Mouse (Mus musculus): ENCODE measurements at regions not wholly inside any gene's neighbourhood (a gene's known extent, or its start where the extent isn't known, plus 50 kb on each side); places are given as distances from the start of the nearest gene placed in this dataset.
"Not testable (repeated sequence)": the region's sequence is repeated elsewhere in the genome, so short reads cannot be mapped to it uniquely, and the experiment has no call there.

DNA sequence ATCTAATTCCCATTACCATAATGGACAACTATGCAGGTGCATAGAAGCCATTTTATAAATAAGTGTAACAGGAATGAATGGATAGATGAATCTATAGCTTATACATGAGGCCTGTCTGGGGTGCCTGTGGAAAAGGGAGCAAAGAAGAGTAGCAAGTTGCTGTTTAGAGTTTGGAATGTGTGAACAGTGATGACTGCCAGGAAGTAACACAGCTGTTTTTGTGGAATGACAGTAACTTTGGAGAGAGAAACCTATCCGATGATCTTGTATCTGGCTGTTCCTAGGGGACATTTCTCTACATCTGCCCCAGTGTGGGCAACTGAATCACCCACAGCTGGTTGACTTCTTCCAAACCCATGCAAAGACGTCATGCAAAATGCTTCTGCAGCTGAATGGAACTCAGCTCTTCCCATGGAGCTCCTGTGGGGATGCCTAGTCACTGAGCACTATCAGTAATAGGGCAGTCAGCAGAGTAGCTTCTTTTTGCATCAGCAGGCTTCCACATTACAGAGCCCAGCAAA, 192.4 kb downstream of the Osr1 start:
- H3K27me3 ChIP-seq; H3K27ac ChIP-seq; H3K4me1 ChIP-seq; H3K4me3 ChIP-seq (replicated peaks); H3K36me3 ChIP-seq (replicated peaks); H3K4me2 ChIP-seq; H3K9me3 ChIP-seq; ATAC-seq (ENCODE audit: low FRiP score); H3K9ac ChIP-seq: not testable (repeated sequence)
- 62% methylated on average over 2 of the region's 2 CpGs for WGBS

DNA sequence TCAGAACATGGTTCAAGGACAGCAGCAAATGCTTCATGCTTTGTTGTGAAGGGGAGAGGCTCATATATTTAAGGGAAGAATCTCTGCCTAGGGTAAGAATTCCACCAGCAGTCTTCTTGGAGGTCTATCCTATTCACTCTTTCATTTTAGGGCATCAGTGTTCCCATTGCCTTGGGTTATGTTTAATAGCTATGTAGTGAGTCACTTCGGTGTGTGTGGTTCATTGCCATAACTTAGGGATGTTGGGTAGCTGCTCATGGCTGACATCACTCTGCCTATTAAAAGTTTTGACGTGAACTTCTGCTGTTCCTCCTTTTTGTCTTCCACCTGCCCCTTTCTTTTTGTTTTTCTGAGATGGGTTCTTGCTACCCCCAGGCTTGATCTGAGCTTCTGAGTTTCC, 192.9 kb downstream of the Osr1 start:
- Histone ChIP-seq H3K4me1 (no peaks in the 10 kb centered on the region), H3K36me3 (replicated peaks) (no peaks in the 10 kb centered on the region), H3K27me3 (no peaks in the 10 kb centered on the region), H3K9me3 (no peaks in the 10 kb centered on the region), H3K4me2 (no peak overlapping the region), H3K9ac (no peak overlapping the region), H3K4me3 (replicated peaks) (no peak overlapping the region), H3K27ac (no peak overlapping the region)
- no peak for ATAC-seq (ENCODE audit: low FRiP score)
- 89% methylated on average over 2 of the region's 2 CpGs for WGBS

DNA sequence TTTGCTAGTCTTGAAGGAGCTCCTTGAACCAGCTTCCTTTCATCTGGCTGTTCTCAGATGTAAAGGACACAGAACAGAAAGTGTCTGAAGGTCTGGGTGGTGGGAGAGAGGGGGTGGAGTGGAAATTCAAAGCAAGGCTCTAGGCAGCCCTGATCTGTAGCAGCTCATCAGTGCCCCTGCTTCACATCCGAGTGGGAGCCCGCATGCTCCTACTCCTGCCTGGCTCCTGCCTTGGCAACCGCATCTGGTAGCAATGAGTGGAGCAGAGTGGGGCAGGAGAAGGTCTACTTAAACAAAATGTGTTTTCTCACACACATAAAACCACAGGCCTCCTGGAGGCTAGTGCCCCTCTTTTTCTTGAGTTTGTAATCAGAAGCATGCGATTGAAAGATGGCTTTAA, 201.0 kb downstream of the Osr1 start:
- no peaks in the 10 kb centered on the region for H3K27me3 ChIP-seq
- ATAC-seq (ENCODE audit: low FRiP score), result no peak

DNA sequence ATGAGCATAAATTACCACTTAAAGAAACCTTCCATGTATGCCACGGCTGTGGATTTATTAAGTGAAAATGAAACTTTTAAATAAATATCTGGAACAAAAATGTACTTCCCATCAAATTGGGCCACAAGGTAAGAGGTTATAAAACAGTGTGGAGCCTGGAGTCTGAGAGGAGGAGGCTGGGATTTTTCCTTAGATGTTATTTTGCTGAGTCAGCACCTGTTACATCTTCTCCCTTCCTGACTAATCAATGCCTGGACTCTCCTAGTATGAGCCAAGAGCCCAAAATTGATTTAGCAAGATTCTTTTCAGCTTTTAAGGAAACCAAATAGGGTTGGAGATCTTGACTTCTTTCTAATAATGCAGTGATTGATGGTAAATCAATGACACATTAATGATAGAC, 203.0 kb downstream of the Osr1 start:
- WGBS, result 90% methylated on average over 1 of the region's 1 CpGs
- H3K4me2 ChIP-seq, result no peak overlapping the region
- no peaks in the 10 kb centered on the region for H3K4me1 ChIP-seq
- no peak overlapping the region for H3K9ac ChIP-seq
- no peak for ATAC-seq (ENCODE audit: low FRiP score)
- H3K27ac ChIP-seq, result no peak overlapping the region
- no peaks in the 10 kb centered on the region for H3K36me3 ChIP-seq (replicated peaks)
- H3K27me3 ChIP-seq, result no peaks in the 10 kb centered on the region
- no peak overlapping the region for H3K4me3 ChIP-seq (replicated peaks)
- H3K9me3 ChIP-seq, result no peaks in the 10 kb centered on the region

More for the DNA sequence above, 201.0 kb downstream of the Osr1 start:
- Histone ChIP-seq H3K4me1 (no peaks in the 10 kb centered on the region), H3K4me3 (replicated peaks) (no peak overlapping the region), H3K4me2 (no peak overlapping the region), H3K36me3 (replicated peaks) (no peaks in the 10 kb centered on the region), H3K9me3 (no peaks in the 10 kb centered on the region), H3K27ac (no peak overlapping the region), H3K9ac (no peak overlapping the region)
- 84% methylated on average over 4 of the region's 4 CpGs for WGBS

DNA sequence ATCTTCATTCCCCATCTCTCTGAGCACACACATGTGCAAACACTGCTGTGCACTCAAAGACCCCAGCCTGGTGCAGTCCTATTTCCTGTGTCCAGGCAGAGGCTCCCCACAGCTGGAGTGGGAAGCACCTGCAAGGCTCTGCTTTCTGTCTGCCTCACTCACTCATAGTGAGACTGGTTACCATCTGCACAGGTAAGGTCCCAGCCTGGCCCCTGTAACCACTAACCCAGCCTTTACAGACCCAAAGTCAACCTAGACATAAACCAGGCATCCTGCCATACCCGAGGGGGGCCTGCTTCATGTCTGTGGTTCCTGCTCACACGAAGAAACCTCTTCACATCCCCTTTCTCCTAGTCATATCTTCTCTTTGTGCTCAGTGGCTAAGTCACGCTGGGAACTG, 232.4 kb downstream of the Osr1 start:
- Histone ChIP-seq H3K4me1 (no peaks in the 10 kb centered on the region), H3K4me2 (no peak overlapping the region), H3K36me3 (replicated peaks) (no peaks in the 10 kb centered on the region), H3K27me3 (no peaks in the 10 kb centered on the region), H3K4me3 (replicated peaks) (no peak overlapping the region), H3K9me3 (no peaks in the 10 kb centered on the region), H3K27ac (no peak overlapping the region), H3K9ac (no peak overlapping the region)
- ATAC-seq (ENCODE audit: low FRiP score), result no peak
- 78% methylated on average over 3 of the region's 3 CpGs for whole genome bisulfite sequencing

DNA sequence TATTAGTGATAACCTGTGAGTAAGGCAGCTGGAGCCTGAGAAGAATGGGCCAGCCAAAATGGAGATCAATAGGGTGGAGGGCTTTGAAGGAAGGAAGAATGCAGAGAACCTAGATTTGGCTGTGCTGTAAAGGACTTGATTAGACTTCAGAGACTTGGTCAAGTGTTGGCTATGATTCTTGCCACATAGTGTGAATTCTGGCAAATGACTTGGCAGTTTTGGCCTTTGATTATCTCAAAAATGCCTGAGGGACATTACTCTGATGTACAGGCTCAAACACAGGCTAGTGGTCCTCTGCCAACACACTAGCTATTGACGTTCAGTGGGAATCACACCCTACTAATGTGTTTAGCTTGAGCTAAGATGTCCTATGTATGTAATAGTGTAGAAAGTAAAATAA, 237.5 kb downstream of the Osr1 start:
- 77% methylated on average over 1 of the region's 1 CpGs for WGBS
- Histone ChIP-seq H3K36me3 (replicated peaks) (no peaks in the 10 kb centered on the region), H3K4me3 (replicated peaks) (no peak overlapping the region), H3K27me3 (no peaks in the 10 kb centered on the region), H3K27ac (no peak overlapping the region), H3K9me3 (no peaks in the 10 kb centered on the region), H3K4me2 (no peak overlapping the region), H3K4me1 (no peaks in the 10 kb centered on the region), H3K9ac (no peak overlapping the region)
- ATAC-seq (ENCODE audit: low FRiP score), result no peak

DNA sequence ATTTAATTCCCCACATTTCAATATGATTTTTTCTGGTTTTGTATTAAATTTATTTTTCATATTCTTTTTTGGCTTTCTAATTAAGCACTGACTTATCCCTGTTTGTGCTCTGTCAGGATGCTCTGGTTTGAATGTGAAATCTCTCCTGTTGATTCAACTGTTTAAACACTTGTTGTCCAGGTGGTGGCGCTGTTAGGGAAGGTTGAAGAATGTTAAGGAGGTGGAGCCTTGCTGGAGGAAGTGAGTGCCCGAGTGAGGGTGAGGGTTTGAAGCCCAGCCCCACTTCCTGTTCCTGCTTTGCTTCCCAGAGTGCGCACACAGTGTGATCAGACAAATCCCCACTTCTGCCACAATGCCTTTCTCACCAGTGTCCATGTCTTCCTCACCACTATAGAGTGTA, 263.4 kb downstream of the Osr1 start:
- Histone ChIP-seq H3K4me1 (no peaks in the 10 kb centered on the region), H3K4me3 (replicated peaks) (no peak overlapping the region), H3K9ac (no peak overlapping the region), H3K4me2 (no peak overlapping the region), H3K36me3 (replicated peaks) (no peaks in the 10 kb centered on the region), H3K27ac (no peak overlapping the region), H3K9me3 (no peaks in the 10 kb centered on the region), H3K27me3 (no peaks in the 10 kb centered on the region)
- ATAC-seq (ENCODE audit: low FRiP score), result no peak
- 67% methylated on average over 3 of the region's 3 CpGs for WGBS

DNA sequence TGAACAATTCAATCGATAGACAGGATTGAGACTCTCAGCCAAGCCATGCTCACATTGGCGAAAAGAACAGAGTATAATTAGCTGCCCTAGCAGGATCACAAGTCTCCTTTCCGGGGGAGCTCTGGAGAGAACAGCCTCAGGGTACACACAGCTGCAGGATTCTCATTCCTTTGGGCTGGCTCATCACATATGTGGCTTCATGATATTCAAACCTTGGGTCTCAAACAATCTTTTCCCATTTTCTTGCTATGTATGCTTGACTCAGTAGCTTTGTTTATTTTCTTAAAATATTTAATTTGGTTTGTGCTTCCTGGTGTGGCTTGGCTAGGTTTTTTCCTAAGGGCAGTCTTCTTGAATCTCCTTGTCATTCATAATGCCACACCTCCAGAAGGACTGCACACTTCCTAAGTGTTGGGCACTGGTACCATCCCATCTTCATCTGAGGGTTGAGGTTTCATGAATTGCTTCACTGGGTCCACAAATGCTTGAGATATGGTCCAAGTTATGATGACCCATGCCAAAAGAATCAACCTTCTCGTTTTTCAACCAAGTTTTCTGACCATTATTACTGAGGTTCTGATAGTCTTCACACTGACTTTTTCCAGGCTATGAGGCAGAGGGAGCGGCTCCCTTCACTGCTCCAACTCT, 269.4 kb downstream of the Osr1 start:
- H3K27ac ChIP-seq, result no peak overlapping the region
- H3K4me1 ChIP-seq, result no peaks in the 10 kb centered on the region
- no peak overlapping the region for H3K4me3 ChIP-seq (replicated peaks)
- no peaks in the 10 kb centered on the region for H3K9me3 ChIP-seq
- no peak overlapping the region for H3K9ac ChIP-seq
- H3K4me2 ChIP-seq, result no peak overlapping the region
- no peaks in the 10 kb centered on the region for H3K36me3 ChIP-seq (replicated peaks)
- WGBS, result 72% methylated on average over 5 of the region's 5 CpGs
- no peak for ATAC-seq (ENCODE audit: low FRiP score)
- no peaks in the 10 kb centered on the region for H3K27me3 ChIP-seq

DNA sequence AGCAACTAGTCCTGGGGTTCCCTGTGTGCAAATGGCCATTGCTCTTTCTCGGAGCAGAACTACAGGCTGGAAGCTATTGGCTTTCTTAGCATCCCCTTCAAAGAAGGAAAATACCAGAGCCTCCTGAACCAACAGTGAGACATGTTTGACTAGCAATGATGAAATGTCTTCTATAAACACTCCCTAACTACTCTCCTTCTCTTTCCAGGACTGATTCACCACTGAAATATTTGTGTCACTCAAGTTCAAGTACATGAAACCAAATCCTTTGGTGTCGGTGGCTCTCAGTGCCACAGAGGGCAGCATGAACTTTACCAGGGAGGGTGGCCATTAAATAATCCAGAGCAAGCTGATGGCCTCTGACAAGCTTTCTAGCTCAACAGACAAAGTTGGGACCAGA, 270.0 kb downstream of the Osr1 start:
- WGBS, result 84% methylated on average over 2 of the region's 2 CpGs

DNA sequence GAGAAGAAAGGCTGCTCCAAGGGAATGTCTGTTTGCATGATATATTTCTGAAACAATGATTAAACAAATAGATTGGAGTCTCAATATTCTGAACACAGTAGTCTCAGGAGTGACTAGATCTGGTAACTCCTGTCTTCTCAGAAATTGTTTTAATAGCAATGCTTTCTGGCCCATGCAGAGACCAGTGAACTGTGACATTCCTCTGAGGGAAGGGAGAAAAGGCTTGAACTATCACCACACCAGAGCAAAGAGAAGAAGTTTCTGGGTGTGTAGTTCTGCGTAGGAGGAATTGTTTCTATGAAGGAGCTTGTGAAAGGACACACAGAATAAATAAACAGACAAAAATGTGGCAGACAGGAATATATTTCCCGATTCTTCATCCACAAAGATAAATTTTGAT, 277.1 kb downstream of the Osr1 start:
- Histone ChIP-seq H3K27ac (no peak overlapping the region), H3K9ac (no peak overlapping the region), H3K36me3 (replicated peaks) (no peaks in the 10 kb centered on the region), H3K4me1 (no peaks in the 10 kb centered on the region), H3K4me2 (no peak overlapping the region), H3K27me3 (no peaks in the 10 kb centered on the region), H3K9me3 (no peaks in the 10 kb centered on the region), H3K4me3 (replicated peaks) (no peak overlapping the region)
- WGBS, result 90% methylated on average over 2 of the region's 2 CpGs
- no peak for ATAC-seq (ENCODE audit: low FRiP score)

More for the DNA sequence above, 270.0 kb downstream of the Osr1 start:
- Histone ChIP-seq H3K4me3 (replicated peaks) (no peak overlapping the region), H3K27ac (no peak overlapping the region), H3K27me3 (no peaks in the 10 kb centered on the region), H3K4me1 (no peaks in the 10 kb centered on the region), H3K9me3 (no peaks in the 10 kb centered on the region), H3K36me3 (replicated peaks) (no peaks in the 10 kb centered on the region), H3K4me2 (no peak overlapping the region), H3K9ac (no peak overlapping the region)
- ATAC-seq (ENCODE audit: low FRiP score), result no peak

DNA sequence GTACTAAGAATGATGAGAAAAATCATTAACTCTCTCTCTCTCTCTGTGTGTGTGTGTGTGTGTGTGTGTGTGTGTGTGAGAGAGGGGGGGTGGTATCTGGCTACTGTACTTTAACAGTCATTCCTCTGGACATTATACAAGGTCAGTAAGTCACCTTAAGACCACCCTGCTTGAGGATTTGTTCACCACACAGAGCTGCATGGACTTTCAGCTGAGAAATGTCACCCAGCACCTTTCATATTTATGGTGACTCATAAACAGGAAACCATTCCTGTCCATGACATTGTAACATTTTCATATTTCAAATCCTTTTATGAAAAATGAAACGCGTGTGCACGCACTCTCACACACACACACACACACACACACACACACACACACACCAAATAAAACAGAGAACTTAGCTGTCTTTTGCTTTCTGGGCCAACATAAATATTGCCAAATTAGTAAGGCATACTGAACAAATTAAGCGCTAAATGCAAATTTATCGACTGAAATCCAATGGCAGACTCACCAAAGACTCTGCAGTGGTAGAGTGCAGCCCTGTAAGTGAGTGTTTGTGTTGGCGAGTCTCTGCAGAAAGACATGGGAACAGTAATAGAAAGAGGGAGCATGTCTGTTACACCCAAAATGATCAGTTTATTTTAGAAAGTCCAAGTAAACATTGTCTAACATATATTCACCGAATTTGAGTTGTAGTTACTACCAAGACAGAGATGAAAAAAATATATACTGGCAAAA, 277.7 kb downstream of the Osr1 start:
- H3K4me1 ChIP-seq, result no peaks in the 10 kb centered on the region
- no peak overlapping the region for H3K27ac ChIP-seq
- no peak overlapping the region for H3K4me3 ChIP-seq (replicated peaks)
- no peaks in the 10 kb centered on the region for H3K36me3 ChIP-seq (replicated peaks)
- H3K27me3 ChIP-seq, result no peaks in the 10 kb centered on the region
- ATAC-seq (ENCODE audit: low FRiP score), result no peak
- no peak overlapping the region for H3K4me2 ChIP-seq
- no peak overlapping the region for H3K9ac ChIP-seq
- WGBS, result 88% methylated on average over 7 of the region's 7 CpGs
- H3K9me3 ChIP-seq, result no peaks in the 10 kb centered on the region

DNA sequence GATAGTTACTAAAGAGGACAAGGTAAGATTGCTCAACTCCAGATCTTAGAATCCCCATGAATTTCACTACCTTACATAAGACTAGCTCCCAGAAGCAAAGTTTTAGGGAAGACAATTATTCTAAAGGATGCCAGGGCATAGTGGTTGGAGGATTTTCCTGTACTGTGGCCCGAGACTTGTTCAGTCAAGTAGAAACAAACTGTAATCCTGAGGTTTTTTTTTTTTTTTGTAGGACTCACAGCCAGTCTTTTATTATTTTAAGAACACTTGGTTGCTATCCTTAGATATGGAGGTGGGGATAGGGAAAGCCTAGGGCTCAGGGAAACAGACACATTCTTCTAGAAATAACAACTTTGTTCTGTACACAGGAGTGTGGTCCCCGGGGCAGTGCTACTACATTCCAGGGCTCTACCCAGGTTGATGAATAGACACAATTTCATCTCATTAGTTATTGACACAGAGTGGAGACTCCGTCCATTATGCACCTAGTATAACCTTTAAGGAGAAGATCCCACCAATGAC, 285.6 kb downstream of the Osr1 start:
- no peaks in the 10 kb centered on the region for H3K4me1 ChIP-seq
- H3K9ac ChIP-seq, result no peak overlapping the region
- no peak overlapping the region for H3K4me3 ChIP-seq (replicated peaks)
- no peak overlapping the region for H3K27ac ChIP-seq
- WGBS, result 74% methylated on average over 3 of the region's 3 CpGs
- no peak overlapping the region for H3K4me2 ChIP-seq
- ATAC-seq (ENCODE audit: low FRiP score), result no peak
- no peaks in the 10 kb centered on the region for H3K9me3 ChIP-seq
- H3K27me3 ChIP-seq, result no peaks in the 10 kb centered on the region
- no peaks in the 10 kb centered on the region for H3K36me3 ChIP-seq (replicated peaks)

DNA sequence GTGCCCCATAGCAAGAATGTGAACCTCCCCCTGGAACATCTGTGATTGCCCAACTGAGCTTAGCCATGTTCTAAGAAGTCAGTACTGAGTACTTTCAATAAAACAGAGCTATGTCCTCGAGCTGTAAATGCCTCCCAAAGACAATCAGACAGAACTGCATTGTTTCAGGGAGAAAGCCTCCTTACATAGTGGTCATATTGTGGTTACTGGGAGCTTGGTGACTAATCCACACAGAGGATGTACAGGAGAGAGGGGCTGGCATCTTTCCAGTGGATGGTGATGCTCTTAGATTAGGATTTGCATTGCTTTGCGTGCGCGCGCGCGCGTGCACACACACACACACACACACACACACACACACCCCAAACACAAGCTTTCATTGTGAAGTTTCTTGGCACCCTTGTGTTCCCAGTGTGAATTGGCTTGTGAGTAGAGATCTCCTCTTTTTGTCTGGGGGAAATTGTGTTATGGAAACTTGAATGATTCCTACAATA, 286.3 kb downstream of the Osr1 start:
- Histone ChIP-seq H3K4me3 (replicated peaks) (no peak overlapping the region), H3K4me1 (no peaks in the 10 kb centered on the region), H3K36me3 (replicated peaks) (no peaks in the 10 kb centered on the region), H3K9me3 (no peaks in the 10 kb centered on the region), H3K4me2 (no peak overlapping the region), H3K27me3 (no peaks in the 10 kb centered on the region), H3K9ac (no peak overlapping the region), H3K27ac (no peak overlapping the region)
- WGBS, result 93% methylated on average over 8 of the region's 8 CpGs
- no peak for ATAC-seq (ENCODE audit: low FRiP score)

Data from forebrain, embryonic 12.5 days (tissue).